Mouse (Mus musculus) neural tube, embryonic 11.5 days (tissue): Measurements from ENCODE around the gene Cox7b2. TPM values are rescaled to one million over a fixed set of nuclear protein-coding genes. Genes with fewer than 3 reads are reported as not detected.

Experiments used
- ATAC-seq: fragments of 200-750 bp; cut with Nextera tagmentation; 2 replicates; pipeline ENCODE4 v1.8.0; 2017; ENCODE audit warnings: moderate number of reproducible peaks, mild to moderate bottlenecking, moderate TSS enrichment, moderate library complexity; ENCODE audit not compliant: insufficient read depth, low FRiP score, low TSS enrichment
- DNase-seq: peaks from one replicate; pipeline ENCODE4 v3.0.0-alpha.2; 2015; ENCODE audit warnings: low spot score
- H3K27ac ChIP-seq: fragments of 300-500 bp; sonication (generic); 2 replicates; pipeline ENCODE4 v1.5.1; 2014; ENCODE audit warnings: low read depth, mild to moderate bottlenecking, low read length
- H3K27me3 ChIP-seq: fragments of 300-500 bp; sonication (generic); 2 replicates; pipeline ENCODE4 v1.6.1; 2014; ENCODE audit warnings: mild to moderate bottlenecking, low read length, mixed read lengths; ENCODE audit not compliant: control insufficient read depth, insufficient read depth
- H3K36me3 ChIP-seq: fragments of 300-500 bp; sonication (generic); 2 replicates; pipeline ENCODE4 v1.6.1; 2014; ENCODE audit warnings: mild to moderate bottlenecking, low read length, moderate library complexity, mixed read lengths; ENCODE audit not compliant: control insufficient read depth, insufficient read depth
- H3K4me1 ChIP-seq: fragments of 300-500 bp; sonication (generic); 2 replicates; pipeline ENCODE4 v1.6.1; 2014; ENCODE audit warnings: low read length, mixed read lengths; ENCODE audit not compliant: control insufficient read depth, insufficient read depth
- H3K4me2 ChIP-seq: fragments of 300-500 bp; sonication (generic); 2 replicates; pipeline ENCODE4 v1.6.1; 2014; ENCODE audit warnings: low read depth, mild to moderate bottlenecking, moderate library complexity
- H3K4me3 ChIP-seq: fragments of 300-500 bp; sonication (generic); 2 replicates; pipeline ENCODE4 v1.5.1; 2014; ENCODE audit warnings: low read depth, low read length
- H3K9ac ChIP-seq: fragments of 300-500 bp; sonication (generic); 2 replicates; pipeline ENCODE4 v1.6.1; 2014; ENCODE audit warnings: mild to moderate bottlenecking, low read length
- H3K9me3 ChIP-seq: fragments of 300-500 bp; sonication (generic); 2 replicates; pipeline ENCODE4 v1.6.1; 2016; ENCODE audit warnings: low read length; ENCODE audit not compliant: control insufficient read depth
- WGBS: fragments of 180-500 bp; shearing (Covaris S2); extraction: QIAGEN DNeasy Blood & Tissue Kit; methylation state at CpG from one replicate; pipeline ENCODE4 v1.1.7; 2014; 5-methylcytosine and 5-hydroxymethylcytosine counted together
- polyA plus RNA-seq: library from polyadenylated mRNA; unstranded; fragments of >200 nt; fragmentation: Nextera tagmentation; extraction: Ambion mirVana; gene quantifications from 2 replicates; pipeline ENCODE4 v1.2.1, GENCODE M21; 2014

Cox7b2 gene
- polyA plus RNA-seq, 1 experiment from 2014 or later, result not detected

- H3K9me3 ChIP-seq, result no peaks in the 10 kb centered on the region
- H3K4me2 ChIP-seq, result no peak overlapping the region
- no peaks in the 10 kb centered on the region for H3K27me3 ChIP-seq
- ATAC-seq (no peak), DNase-seq (no peak)
- H3K36me3 ChIP-seq, result no peaks in the 10 kb centered on the region
- no peak overlapping the region for H3K9ac ChIP-seq
- H3K4me1 ChIP-seq, result no peaks in the 10 kb centered on the region
- H3K27ac ChIP-seq, result no peak overlapping the region
- no peak overlapping the region for H3K4me3 ChIP-seq
- WGBS, result 80% methylated on average over 6 of the region's 6 CpGs
These were observed 107.8 kb downstream of the Cox7b2 start for GRCm38 (mm10) chr5:71440174-71440573.

Other genes with a start within 250 kb of the Cox7b2 start
- 0.73 and 0.93 TPM in 2 replicates for gene Gabrb1, start 109.9 kb upstream of the Cox7b2 start, polyA plus RNA-seq
- gene Gabra4, start 110.1 kb upstream of the Cox7b2 start, polyA plus RNA-seq, result 2.0 and 2.9 TPM in 2 replicates